Mouse (Mus musculus): Measurements from ENCODE around the gene Adarb1. TPM values are rescaled to one million over a fixed set of nuclear protein-coding genes. Genes with fewer than 3 reads are reported as not detected.

Gene Adarb1
- total RNA-seq, 2 experiments from 2014 or later: 6.6 to 8.9 TPM

DNA sequence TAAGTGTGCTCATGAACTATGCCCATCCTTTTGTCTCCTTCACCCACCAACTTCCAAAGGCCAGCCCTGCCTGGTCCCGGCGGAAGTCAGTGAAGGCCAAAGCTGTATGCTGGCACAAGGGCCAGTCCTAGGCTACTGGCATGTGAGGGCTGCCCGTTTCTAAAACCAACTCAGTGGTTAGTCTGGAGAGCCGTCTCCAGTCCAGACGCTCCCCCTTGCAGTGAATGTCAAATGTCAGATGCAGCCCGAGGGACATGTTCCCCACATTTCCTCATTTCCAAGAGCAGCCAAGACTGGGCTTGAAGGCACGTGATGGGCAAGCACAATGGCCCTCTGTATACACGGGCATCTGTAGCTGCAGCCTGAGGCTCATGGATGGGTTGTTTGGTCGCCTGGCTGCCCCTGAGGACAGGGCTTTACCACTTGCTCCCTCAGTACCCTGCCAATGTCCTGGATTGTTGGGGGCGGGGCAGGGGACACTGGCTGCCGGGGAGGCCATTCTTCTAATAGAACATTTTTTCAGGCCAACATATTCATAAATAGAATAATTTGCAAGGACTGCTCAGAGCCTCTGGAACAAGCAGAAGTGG, 174.4 kb downstream of the Adarb1 start:
- DNase-seq: peak; percentile 40
- no peak for TF ChIP-seq CTCF (IDR thresholded peaks at IDR 0.05)
- H3K27ac ChIP-seq: peak overlapping the region; percentile 63
- H3K4me3 ChIP-seq: 0 out of 2 replicates have a peak overlapping the region, but pooled peaks have one; percentile 4
- intact Hi-C loops (cut with DNase I): no loop called here

DNA sequence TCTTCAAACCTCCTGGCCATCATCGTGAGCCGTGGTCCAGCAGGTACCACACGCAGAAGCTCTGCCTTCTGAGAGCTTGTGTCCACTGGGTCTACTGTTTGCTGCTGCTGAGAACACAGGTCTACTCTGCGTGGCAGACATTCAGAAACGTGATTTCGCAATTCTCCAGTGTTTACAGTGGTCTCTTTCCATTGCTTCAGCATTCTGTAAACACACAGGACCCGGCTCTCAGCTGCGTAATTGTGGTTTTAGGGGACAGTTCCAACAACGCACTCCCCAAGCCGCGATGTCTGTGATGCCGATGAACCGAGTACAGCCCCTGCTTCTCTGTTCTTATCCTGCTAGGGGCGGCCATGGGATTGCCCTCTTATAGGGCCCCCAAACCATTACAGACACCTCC, 175.2 kb downstream of the Adarb1 start:
- DNase-seq: no peak
- Histone ChIP-seq H3K4me3 (no peak overlapping the region), H3K27ac (peak overlapping the region; percentile 63)
- intact Hi-C loops (cut with DNase I): no loop called here
- no peak for TF ChIP-seq CTCF (IDR thresholded peaks at IDR 0.05)

DNA sequence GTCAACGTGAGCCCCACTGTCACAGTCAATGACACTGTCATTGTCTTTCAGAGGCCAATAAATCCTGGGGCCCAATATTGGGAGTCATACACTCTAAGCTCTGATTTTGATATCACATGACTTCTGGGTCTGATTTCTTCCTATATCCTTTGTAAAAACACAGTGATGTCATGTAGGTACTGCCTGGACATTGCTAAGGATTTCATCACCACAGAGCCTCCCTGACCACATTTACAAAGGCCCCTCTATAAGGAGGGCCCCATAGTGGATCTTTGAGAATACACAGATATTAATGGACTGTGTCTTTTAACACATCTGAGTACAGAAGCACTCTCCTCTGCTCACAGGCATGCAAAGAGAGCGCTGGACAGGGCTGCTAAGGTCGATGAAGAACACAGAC, 175.7 kb downstream of the Adarb1 start:
- no peak overlapping the region for H3K27ac ChIP-seq
- intact Hi-C loops (cut with DNase I): no loop called here
- no peak overlapping the region for H3K4me3 ChIP-seq
- no peak for TF ChIP-seq CTCF (IDR thresholded peaks at IDR 0.05)
- DNase-seq: no peak

DNA sequence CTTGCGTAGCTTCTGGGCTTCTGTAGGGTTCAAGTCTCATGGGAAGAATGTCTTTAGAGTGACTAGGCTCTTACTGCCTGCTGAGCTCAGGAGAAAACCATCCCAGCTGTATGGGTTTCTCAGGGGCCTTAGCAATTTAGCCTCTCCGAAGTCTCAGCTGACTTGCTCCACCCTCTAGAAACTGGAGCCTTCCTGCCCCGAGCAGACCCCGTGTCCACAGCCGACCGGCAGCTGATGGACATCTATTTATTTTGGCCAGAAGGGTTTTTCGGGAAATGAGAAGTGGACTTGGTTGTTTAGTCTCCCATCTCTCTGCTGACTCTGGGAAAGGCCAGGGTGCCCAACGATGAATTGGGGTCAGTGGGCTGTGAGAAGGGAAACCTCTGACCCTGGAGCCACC, 177.3 kb downstream of the Adarb1 start:
- no peak for DNase-seq
- Histone ChIP-seq H3K27ac (0 out of 2 replicates have a peak overlapping the region, but pooled peaks have one; percentile 6), H3K4me3 (no peak overlapping the region)
- intact Hi-C loops (cut with DNase I): no loop called here
- no peak for TF ChIP-seq CTCF (IDR thresholded peaks at IDR 0.05)

Other genes starting within 250 kb of the Adarb1 start
- 10 to 100 TPM; 21.9 to 25.2 TPM for gene Pofut2, start 159.1 kb downstream of the Adarb1 start, total RNA-seq (2021)
- gene Fam207a, start 97.5 kb upstream of the Adarb1 start, total RNA-seq (2021): 1 to 10 TPM; 5.4 to 8.4 TPM
- 1 to 10 TPM in 1 of 2 experiments, under 1 TPM in 1; 0.92 to 1.8 TPM for gene Itgb2, start 112.0 kb upstream of the Adarb1 start, total RNA-seq (2021)
- gene Pttg1ip, start 163.4 kb upstream of the Adarb1 start, total RNA-seq (2021): 10 to 100 TPM; 30.5 to 36.5 TPM
- gene Sumo3, start 187.8 kb upstream of the Adarb1 start, total RNA-seq (2021): 10 to 100 TPM; 43.5 to 44.5 TPM
- gene Gm49325, start 187.9 kb upstream of the Adarb1 start, total RNA-seq (2021): 1 to 10 TPM; 8.4 to 8.6 TPM
- 10 to 100 TPM; 95.4 to 100.0 TPM for gene Ube2g2, start 204.0 kb upstream of the Adarb1 start, total RNA-seq (2021)